Mouse (Mus musculus): Measurements from ENCODE around the gene Ripk1. TPM values are rescaled to one million over a fixed set of nuclear protein-coding genes. Genes with fewer than 3 reads are reported as not detected.
A peak's percentile ranks its signal among the peaks of the same experiment; 100 is the strongest.

The Ripk1 gene
- polyA plus RNA-seq, 1 experiment from 2014 or later: 25.0 TPM

- ATAC-seq: peak; percentile 66
- Histone ChIP-seq H3K9me3 (ENCODE audit: control insufficient read depth) (no peaks in the 10 kb centered on the region), H3K27me3 (replicated peaks; ENCODE audit: control insufficient read depth, insufficient read depth, low read length) (no peaks in the 10 kb centered on the region), H3K36me3 (ENCODE audit: control insufficient read depth, insufficient read depth) (no peaks in the 10 kb centered on the region), H3K4me1 (replicated peaks; ENCODE audit: control insufficient read depth, insufficient read depth, low read length) (no peaks in the 10 kb centered on the region), H3K9ac (ENCODE audit: low read depth, low read length) (peak overlapping the region; percentile 52), H3K4me2 (replicated peaks; ENCODE audit: low read depth) (peak overlapping the region; percentile 78), H3K4me3 (ENCODE audit: low read depth, low read length) (peak overlapping the region; percentile 66), H3K27ac (ENCODE audit: low read depth, low read length) (peak overlapping the region; percentile 91)
- no peak for TF ChIP-seq CTCF (IDR thresholded peaks at IDR 0.05; ENCODE audit: low read depth)
- WGBS: 4% methylated on average over 14 of the region's 14 CpGs
These were observed 36.8 kb upstream of the Ripk1 start for GRCm38 (mm10) chr13:33965056-33966024.

- Histone ChIP-seq H3K9me3 (ENCODE audit: control insufficient read depth) (no peaks in the 10 kb centered on the region), H3K36me3 (ENCODE audit: control insufficient read depth, insufficient read depth) (no peaks in the 10 kb centered on the region), H3K27ac (ENCODE audit: low read depth, low read length) (0 out of 2 replicates have a peak overlapping the region, but pooled peaks have one; percentile 15), H3K4me2 (replicated peaks; ENCODE audit: low read depth) (peak overlapping the region; percentile 78), H3K27me3 (replicated peaks; ENCODE audit: control insufficient read depth, insufficient read depth, low read length) (no peaks in the 10 kb centered on the region), H3K4me1 (replicated peaks; ENCODE audit: control insufficient read depth, insufficient read depth, low read length) (no peaks in the 10 kb centered on the region), H3K9ac (ENCODE audit: low read depth, low read length) (no peak overlapping the region), H3K4me3 (ENCODE audit: low read depth, low read length) (peak overlapping the region; percentile 66; the same call in 1 of the 2 replicates)
- WGBS: 23% methylated on average over 4 of the region's 4 CpGs
- peak; percentile 39; the same call in 1 of the 2 replicates for ATAC-seq
- no peak for TF ChIP-seq CTCF (IDR thresholded peaks at IDR 0.05; ENCODE audit: low read depth)
These were observed 36.1 kb upstream of the Ripk1 start for GRCm38 (mm10) chr13:33966025-33966412.

DNA sequence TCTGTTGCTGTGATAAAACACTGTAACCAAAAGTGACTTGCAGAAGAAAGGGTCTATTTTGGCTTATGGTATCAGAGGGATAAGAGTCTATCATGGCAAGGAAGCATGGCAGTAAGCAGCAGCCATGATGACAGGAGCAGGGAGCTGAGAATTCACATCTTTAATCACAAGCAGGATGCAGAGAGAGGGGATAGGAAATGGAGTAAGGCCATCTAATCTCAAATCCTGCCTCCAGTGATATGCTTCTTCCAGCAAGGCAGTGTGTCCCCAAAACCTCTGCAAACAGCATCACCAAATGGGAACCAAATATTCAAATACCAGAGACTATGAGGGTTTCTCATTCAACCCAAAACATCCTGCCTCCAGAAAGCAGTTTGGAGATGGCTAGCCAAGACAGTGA lies 35.6 kb upstream of the Ripk1 start:
- Histone ChIP-seq H3K4me1 (replicated peaks; ENCODE audit: control insufficient read depth, insufficient read depth, low read length) (no peaks in the 10 kb centered on the region), H3K27ac (ENCODE audit: low read depth, low read length) (no peak overlapping the region), H3K4me3 (ENCODE audit: low read depth, low read length) (no peak overlapping the region), H3K36me3 (ENCODE audit: control insufficient read depth, insufficient read depth) (no peaks in the 10 kb centered on the region), H3K4me2 (replicated peaks; ENCODE audit: low read depth) (no peak overlapping the region), H3K9ac (ENCODE audit: low read depth, low read length) (no peak overlapping the region), H3K9me3 (ENCODE audit: control insufficient read depth) (no peaks in the 10 kb centered on the region), H3K27me3 (replicated peaks; ENCODE audit: control insufficient read depth, insufficient read depth, low read length) (no peaks in the 10 kb centered on the region)
- no peak for TF ChIP-seq CTCF (IDR thresholded peaks at IDR 0.05; ENCODE audit: low read depth)
- no peak for ATAC-seq

- H3K27me3 ChIP-seq (replicated peaks; ENCODE audit: control insufficient read depth, insufficient read depth, low read length): no peaks in the 10 kb centered on the region
- no peak for ATAC-seq
- 80% methylated on average over 5 of the region's 5 CpGs for WGBS
- H3K4me1 ChIP-seq (replicated peaks; ENCODE audit: control insufficient read depth, insufficient read depth, low read length): no peaks in the 10 kb centered on the region
- no peak overlapping the region for H3K27ac ChIP-seq (ENCODE audit: low read depth, low read length)
- H3K4me2 ChIP-seq (replicated peaks; ENCODE audit: low read depth): no peak overlapping the region
- no peak overlapping the region for H3K9ac ChIP-seq (ENCODE audit: low read depth, low read length)
- no peak for TF ChIP-seq CTCF (IDR thresholded peaks at IDR 0.05; ENCODE audit: low read depth)
- peaks cover 20% of the 10 kb centered on the region for H3K36me3 ChIP-seq (ENCODE audit: control insufficient read depth, insufficient read depth)
- H3K4me3 ChIP-seq (ENCODE audit: low read depth, low read length): no peak overlapping the region
- no peaks in the 10 kb centered on the region for H3K9me3 ChIP-seq (ENCODE audit: control insufficient read depth)
These were observed 12.5 kb upstream of the Ripk1 start for GRCm38 (mm10) chr13:33989625-33990024.

- H3K4me1 ChIP-seq (replicated peaks; ENCODE audit: control insufficient read depth, insufficient read depth, low read length): no peaks in the 10 kb centered on the region
- no peak overlapping the region for H3K4me3 ChIP-seq (ENCODE audit: low read depth, low read length)
- TF ChIP-seq CTCF (IDR thresholded peaks at IDR 0.05; ENCODE audit: low read depth): peak; percentile 94
- no peaks in the 10 kb centered on the region for H3K9me3 ChIP-seq (ENCODE audit: control insufficient read depth)
- no peaks in the 10 kb centered on the region for H3K36me3 ChIP-seq (ENCODE audit: control insufficient read depth, insufficient read depth)
- no peak overlapping the region for H3K4me2 ChIP-seq (replicated peaks; ENCODE audit: low read depth)
- H3K27ac ChIP-seq (ENCODE audit: low read depth, low read length): no peak overlapping the region
- WGBS: 13% methylated on average over 1 of the region's 1 CpGs
- no peak overlapping the region for H3K9ac ChIP-seq (ENCODE audit: low read depth, low read length)
- H3K27me3 ChIP-seq (replicated peaks; ENCODE audit: control insufficient read depth, insufficient read depth, low read length): no peaks in the 10 kb centered on the region
- ATAC-seq: peak; percentile 31; the same call in 1 of the 2 replicates
These were observed 7.0 kb upstream of the Ripk1 start for GRCm38 (mm10) chr13:33995197-33995596.

- no peaks in the 10 kb centered on the region for H3K27me3 ChIP-seq (replicated peaks; ENCODE audit: control insufficient read depth, insufficient read depth, low read length)
- H3K4me2 ChIP-seq (replicated peaks; ENCODE audit: low read depth): peak overlapping the region; percentile 83
- no peaks in the 10 kb centered on the region for H3K9me3 ChIP-seq (ENCODE audit: control insufficient read depth)
- no peak overlapping the region for H3K27ac ChIP-seq (ENCODE audit: low read depth, low read length)
- H3K9ac ChIP-seq (ENCODE audit: low read depth, low read length): peak overlapping the region; percentile 86
- H3K4me3 ChIP-seq (ENCODE audit: low read depth, low read length): peak overlapping the region; percentile 78
- no peak for ATAC-seq
- peaks cover 3% of the 10 kb centered on the region; the same call in 1 of the 2 replicates for H3K4me1 ChIP-seq (replicated peaks; ENCODE audit: control insufficient read depth, insufficient read depth, low read length)
- TF ChIP-seq CTCF (IDR thresholded peaks at IDR 0.05; ENCODE audit: low read depth): no peak
- WGBS: 5% methylated on average over 5 of the region's 5 CpGs
- no peaks in the 10 kb centered on the region for H3K36me3 ChIP-seq (ENCODE audit: control insufficient read depth, insufficient read depth)
These were observed 895 bp downstream of the Ripk1 start for GRCm38 (mm10) chr13:34003058-34003457.
